26 mouse cellular contexts compared by ENCODE assay signal in genomic region chr3:29098467-29098866, GRCm38 (mm10). TPM values are rescaled to one million over a fixed set of nuclear protein-coding genes. Genes with fewer than 3 reads are reported as not detected.
DNase-seq lines count a peak whose midpoint lies in the region; ATAC-seq and TF ChIP-seq lines count a peak whose summit lies in the region.
"Had no signal": no experiment of that assay in that cellular context is flagged by ENCODE, and none has a peak within 500 bp of the region (broad histone marks: within the 10 kb centered on the region; RNA-seq: fewer than 3 reads in every experiment).

No protein-coding gene starts in this region.

- no peak for TF ChIP-seq CTCF in lung, postnatal 0 days (IDR thresholded peaks at IDR 0.05)

- ATAC-seq in lung, postnatal 0 days, result peak; percentile 43; the same call in 1 of the 2 replicates
- peak; percentile 99 for ATAC-seq in granulocyte monocyte progenitor cell, adult 5-6 weeks (replicated peaks; ENCODE audit: poor library complexity, severe bottlenecking)
- ATAC-seq in megakaryocyte progenitor cell, adult 5-6 weeks (replicated peaks; ENCODE audit: poor library complexity), result peak; percentile 99
- ATAC-seq: forebrain, embryonic 14.5 days; forebrain, embryonic 16.5 days had no signal

- no peaks in the 10 kb centered on the region for H3K27me3 ChIP-seq in lung, postnatal 0 days (replicated peaks; ENCODE audit: insufficient read depth, low read length)
- H3K27me3 ChIP-seq: embryonic facial prominence, embryonic 13.5 days; embryonic facial prominence, embryonic 15.5 days; forebrain, embryonic 12.5 days had no signal

- peak; percentile 29 for DNase-seq in lung, postnatal 0 days (ENCODE audit: low spot score)
- DNase-seq in lung, postnatal 10 days, result no peak
- DNase-seq in lung, postnatal 36 days, result peak; percentile 21
- DNase-seq in lung, adult 18-20 months, result no peak
- DNase-seq in cerebellum, postnatal 14 days, result no peak
- no peak for DNase-seq in adrenal gland, adult 2 months
- DNase-seq: adrenal gland, postnatal 10 days; adrenal gland, postnatal 25 days; cerebellum, adult 11 months; cerebellum, adult 18-20 months; cerebellum, adult 8-10 months; cerebellum, adult 9-11 months; cerebellum, postnatal 25 days; embryo, embryonic 11 days had no signal

- no peak overlapping the region for H3K4me3 ChIP-seq in lung, postnatal 0 days (ENCODE audit: low read depth, low read length)
- H3K4me3 ChIP-seq: embryonic facial prominence, embryonic 13.5 days; embryonic facial prominence, embryonic 15.5 days; erythroblast, embryonic 14.5 days; forebrain, embryonic 10.5 days; forebrain, embryonic 12.5 days had no signal

- WGBS in lung, postnatal 0 days, result 29% methylated on average over 2 of the region's 2 CpGs

- H3K9me3 ChIP-seq in lung, postnatal 0 days (ENCODE audit: low read length), result no peaks in the 10 kb centered on the region
- H3K9me3 ChIP-seq: embryonic facial prominence, embryonic 13.5 days; embryonic facial prominence, embryonic 15.5 days; forebrain, embryonic 10.5 days; forebrain, embryonic 12.5 days had no signal

- H3K36me3 ChIP-seq in lung, postnatal 0 days (ENCODE audit: insufficient read depth, low read length), result no peaks in the 10 kb centered on the region
- H3K36me3 ChIP-seq: embryonic facial prominence, embryonic 13.5 days; embryonic facial prominence, embryonic 15.5 days; forebrain, embryonic 10.5 days; forebrain, embryonic 12.5 days had no signal

- peak; percentile 41; the same call in 1 of the 2 replicates for TF ChIP-seq EP300 in lung, postnatal 0 days (IDR thresholded peaks at IDR 0.05)

- no peak overlapping the region for H3K27ac ChIP-seq in lung, postnatal 0 days (ENCODE audit: low read length)
- H3K27ac ChIP-seq: embryonic facial prominence, embryonic 13.5 days; embryonic facial prominence, embryonic 15.5 days; forebrain, embryonic 10.5 days; forebrain, embryonic 12.5 days had no signal

- H3K4me1 ChIP-seq in lung, postnatal 0 days (ENCODE audit: insufficient read depth, low read depth, low read length), result no peaks in the 10 kb centered on the region
- H3K4me1 ChIP-seq: embryonic facial prominence, embryonic 13.5 days; embryonic facial prominence, embryonic 15.5 days; forebrain, embryonic 12.5 days had no signal

- no peak overlapping the region for H3K9ac ChIP-seq in lung, postnatal 0 days (replicated peaks; ENCODE audit: low read depth)
- H3K9ac ChIP-seq: embryonic facial prominence, embryonic 13.5 days; embryonic facial prominence, embryonic 15.5 days; forebrain, embryonic 12.5 days had no signal

- no peak overlapping the region for H3K4me2 ChIP-seq in lung, postnatal 0 days (replicated peaks; ENCODE audit: low read depth, low read length)
- H3K4me2 ChIP-seq: embryonic facial prominence, embryonic 13.5 days; embryonic facial prominence, embryonic 15.5 days; forebrain, embryonic 12.5 days had no signal

RNA-seq across cellular contexts. Expression of gene Egfem1, which starts 16.6 kb away (rescaled TPM):
- polyA plus RNA-seq in lung, postnatal 0 days (2015; fragmentation: Nextera tagmentation; extraction: Ambion mirVana), result 19.7 and 23.4 TPM in 2 replicates
- not detected in 2 replicates for total RNA-seq in granulocyte monocyte progenitor cell, adult 5-6 weeks (2014; fragmentation: Nextera tagmentation)
- not detected in 2 replicates for total RNA-seq in granulocyte monocyte progenitor cell, adult 5-6 weeks (2017)
- total RNA-seq in megakaryocyte progenitor cell, adult 5-6 weeks (2015), result not detected in 2 replicates
- 0.25 TPM in 1 of 2 replicates, not detected in the other for total RNA-seq in megakaryocyte progenitor cell, adult 5-6 weeks (2017)
- not detected for total RNA-seq in adrenal gland, adult 2 months (2021)
- 0.18 and 0.32 TPM in 2 replicates for polyA plus RNA-seq in adrenal gland, adult 2 months (2012; rRNA removed)
- total RNA-seq: adrenal gland, adult 18-20 months; MEL had no signal
- polyA plus RNA-seq: C2C12; erythroblast, embryonic 14.5 days had no signal

Comparison
In these comparisons a context has a peak if more than half of its experiments do, and no peak if none do; other contexts are left out.
1. DNase-seq: peak in lung, postnatal 0 days (single experiment) and lung, postnatal 36 days (single experiment); none in lung, postnatal 10 days (single experiment), lung, adult 18-20 months (0 of 2), cerebellum, postnatal 14 days (0 of 2) and adrenal gland, adult 2 months (single experiment).
2. ATAC-seq: peak in every context shown above with its lines; median percentile 99 in granulocyte monocyte progenitor cell, adult 5-6 weeks; 99 in megakaryocyte progenitor cell, adult 5-6 weeks; 43 in lung, postnatal 0 days.